Mouse (Mus musculus) hindbrain, embryonic 10.5 days (tissue): ENCODE data around the gene Ntm. TPM values are rescaled to one million over a fixed set of nuclear protein-coding genes. Genes with fewer than 3 reads are reported as not detected.

Experiments
- DNase-seq: peaks from one replicate; pipeline ENCODE4 v3.0.0-alpha.2; 2017; ENCODE audit warnings: low spot score
- H3K27ac ChIP-seq: fragments of 300-500 bp; sonication (generic); 2 replicates; pipeline ENCODE4 v1.5.1; 2016; ENCODE audit warnings: mild to moderate bottlenecking, moderate library complexity
- H3K27me3 ChIP-seq: fragments of 300-500 bp; sonication (generic); 2 replicates; pipeline ENCODE4 v1.6.1; 2016; ENCODE audit warnings: mild to moderate bottlenecking; ENCODE audit not compliant: poor library complexity, insufficient read depth, severe bottlenecking
- H3K36me3 ChIP-seq: fragments of 300-500 bp; sonication (generic); 2 replicates; pipeline ENCODE4 v1.6.1; 2016; ENCODE audit warnings: mild to moderate bottlenecking, moderate library complexity
- H3K4me1 ChIP-seq: fragments of 300-500 bp; sonication (generic); replicated peaks from 2 replicates; pipeline ENCODE4 v1.6.1; 2016; ENCODE audit warnings: mild to moderate bottlenecking
- H3K4me3 ChIP-seq: fragments of 300-500 bp; sonication (generic); 2 replicates; pipeline ENCODE4 v1.5.1; 2016; ENCODE audit warnings: mild to moderate bottlenecking, moderate library complexity
- H3K9me3 ChIP-seq: fragments of 300-500 bp; sonication (generic); 2 replicates; pipeline ENCODE4 v1.6.1; 2016; ENCODE audit warnings: mild to moderate bottlenecking, moderate library complexity
- WGBS: fragments of 180-500 bp; shearing (Covaris S2); methylation state at CpG from one replicate; pipeline ENCODE4 v1.1.7; 2016; 5-methylcytosine and 5-hydroxymethylcytosine counted together
- polyA plus RNA-seq: library from polyadenylated mRNA; unstranded; fragments of >200 nt; fragmentation: Nextera tagmentation; extraction: Ambion mirVana; gene quantifications from 2 replicates; pipeline ENCODE4 v1.2.1, GENCODE M21; 2016

The Ntm gene
- polyA plus RNA-seq, 1 experiment from 2014 or later = 12.1 TPM

- Histone ChIP-seq H3K27me3 (no peaks in the 10 kb centered on the region), H3K27ac (no peak overlapping the region), H3K4me3 (no peak overlapping the region), H3K4me1 (peaks cover 8% of the 10 kb centered on the region; the same call in 1 of the 2 replicates), H3K9me3 (no peaks in the 10 kb centered on the region), H3K36me3 (no peaks in the 10 kb centered on the region)
- DNase-seq = no peak
- 7% methylated on average over 2 of the region's 2 CpGs for WGBS
Measured at GRCm38 (mm10) chr9:29306961-29307360, 656.0 kb downstream of the Ntm start.

DNA sequence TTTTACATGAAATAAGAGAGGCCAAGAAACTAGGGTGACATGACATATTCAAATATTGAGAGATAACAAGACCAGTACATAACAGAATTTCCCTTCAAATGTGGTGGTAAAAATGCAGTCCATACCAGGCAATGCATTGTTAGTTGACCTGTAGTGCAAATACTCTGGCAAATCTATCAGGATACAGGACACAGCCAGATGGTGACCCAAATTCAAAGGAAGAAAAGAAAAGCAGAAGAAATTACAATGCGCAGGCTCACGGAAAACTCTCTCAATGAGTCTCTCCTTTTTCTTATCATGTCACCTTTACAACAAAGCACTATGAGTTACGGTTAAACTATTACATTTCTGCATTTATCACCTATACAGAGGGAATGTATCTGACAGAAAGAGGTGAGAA, 664.6 kb downstream of the Ntm start:
- Histone ChIP-seq H3K4me1 (no peaks in the 10 kb centered on the region), H3K9me3 (no peaks in the 10 kb centered on the region), H3K36me3 (no peaks in the 10 kb centered on the region), H3K4me3 (no peak overlapping the region), H3K27me3 (no peaks in the 10 kb centered on the region), H3K27ac (no peak overlapping the region)
- 89% methylated on average over 3 of the region's 3 CpGs for WGBS
- no peak for DNase-seq

- DNase-seq = no peak
- no peak overlapping the region for H3K27ac ChIP-seq
- no peak overlapping the region for H3K4me3 ChIP-seq
- H3K9me3 ChIP-seq = no peaks in the 10 kb centered on the region
- no peaks in the 10 kb centered on the region for H3K27me3 ChIP-seq
- H3K36me3 ChIP-seq = no peaks in the 10 kb centered on the region
- no peaks in the 10 kb centered on the region for H3K4me1 ChIP-seq
- 92% methylated on average over 3 of the region's 3 CpGs for WGBS
Measured at GRCm38 (mm10) chr9:29296752-29297151, 666.2 kb downstream of the Ntm start.

DNA sequence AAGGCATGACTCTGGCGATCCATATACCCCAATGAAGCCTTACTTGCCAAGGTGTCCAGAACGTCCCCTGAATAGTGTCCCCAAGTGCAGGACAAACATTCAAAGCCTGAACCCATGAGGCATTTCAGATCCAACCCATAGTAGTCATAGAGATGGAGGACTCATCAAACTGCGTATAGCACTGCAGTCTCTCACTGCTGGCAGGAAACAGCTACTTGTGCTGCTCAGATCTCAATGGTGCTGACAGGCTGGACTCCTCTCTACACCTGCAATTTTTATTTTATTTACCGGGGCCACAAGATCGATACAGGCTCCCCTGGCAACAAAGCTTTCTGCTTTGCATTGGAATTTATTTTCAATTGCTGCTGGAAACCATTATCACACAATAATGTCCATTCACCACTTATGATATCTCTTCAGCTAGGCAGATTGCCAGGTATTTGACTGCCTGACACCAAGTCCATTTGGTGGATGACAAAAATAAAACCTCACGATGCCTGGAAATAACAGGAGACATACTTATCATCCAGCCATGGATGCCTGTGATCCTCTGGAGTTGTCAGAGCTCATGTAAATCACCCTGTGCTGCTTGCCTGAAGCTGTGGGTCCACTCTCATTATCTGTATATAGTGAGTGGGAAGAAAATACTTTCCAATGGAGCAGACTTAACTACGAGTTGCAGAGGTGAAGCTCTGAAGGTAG, 674.8 kb downstream of the Ntm start:
- no peak for DNase-seq
- no peak overlapping the region for H3K27ac ChIP-seq
- no peak overlapping the region for H3K4me3 ChIP-seq
- no peaks in the 10 kb centered on the region for H3K9me3 ChIP-seq
- H3K27me3 ChIP-seq = no peaks in the 10 kb centered on the region
- 89% methylated on average over 7 of the region's 7 CpGs for WGBS
- H3K36me3 ChIP-seq = no peaks in the 10 kb centered on the region
- H3K4me1 ChIP-seq = no peaks in the 10 kb centered on the region

- H3K4me1 ChIP-seq = no peaks in the 10 kb centered on the region
- no peaks in the 10 kb centered on the region for H3K27me3 ChIP-seq
- no peak for DNase-seq
- H3K4me3 ChIP-seq = no peak overlapping the region
- no peaks in the 10 kb centered on the region for H3K9me3 ChIP-seq
- H3K27ac ChIP-seq = no peak overlapping the region
- H3K36me3 ChIP-seq = no peaks in the 10 kb centered on the region
Measured at GRCm38 (mm10) chr9:29285144-29285543, 677.8 kb downstream of the Ntm start.

DNA sequence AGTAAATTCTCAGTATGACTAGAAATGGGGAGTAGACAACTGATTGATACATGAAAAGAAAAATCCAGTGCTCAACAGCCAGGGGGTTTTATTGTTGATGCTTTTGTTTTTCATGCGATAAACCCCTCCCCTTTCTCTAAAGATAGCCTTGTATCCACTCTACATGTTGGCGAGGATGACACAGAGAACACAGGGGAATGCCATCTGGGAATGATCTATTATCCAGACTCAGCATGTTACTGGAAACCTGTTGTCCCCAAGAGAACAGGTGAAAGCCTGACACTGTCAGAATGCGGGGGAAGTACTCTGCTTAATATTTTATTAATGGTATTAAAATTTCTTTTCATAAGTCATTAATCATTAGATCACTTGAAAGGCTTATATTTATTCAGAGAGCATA, 690.1 kb downstream of the Ntm start:
- no peak overlapping the region for H3K27ac ChIP-seq
- no peak overlapping the region for H3K4me3 ChIP-seq
- DNase-seq = no peak
- no peaks in the 10 kb centered on the region for H3K9me3 ChIP-seq
- WGBS = 82% methylated on average over 3 of the region's 3 CpGs
- H3K27me3 ChIP-seq = no peaks in the 10 kb centered on the region
- H3K4me1 ChIP-seq = peaks cover 8% of the 10 kb centered on the region; the same call in 1 of the 2 replicates
- no peaks in the 10 kb centered on the region for H3K36me3 ChIP-seq

GRCm38 (mm10) chr9:29269988-29270387, 693.0 kb downstream of the Ntm start:
- H3K27ac ChIP-seq = no peak overlapping the region
- DNase-seq = no peak
- peaks cover 23% of the 10 kb centered on the region for H3K4me1 ChIP-seq
- WGBS = 82% methylated on average over 6 of the region's 6 CpGs
- H3K36me3 ChIP-seq = no peaks in the 10 kb centered on the region
- no peaks in the 10 kb centered on the region for H3K27me3 ChIP-seq
- no peaks in the 10 kb centered on the region for H3K9me3 ChIP-seq
- no peak overlapping the region for H3K4me3 ChIP-seq

GRCm38 (mm10) chr9:29269277-29269646, 693.7 kb downstream of the Ntm start:
- no peak overlapping the region for H3K4me3 ChIP-seq
- 95% methylated on average over 2 of the region's 2 CpGs for whole genome bisulfite sequencing
- H3K36me3 ChIP-seq = no peaks in the 10 kb centered on the region
- DNase-seq = no peak
- no peaks in the 10 kb centered on the region for H3K27me3 ChIP-seq
- no peak overlapping the region for H3K27ac ChIP-seq
- H3K4me1 ChIP-seq = peaks cover 26% of the 10 kb centered on the region
- H3K9me3 ChIP-seq = no peaks in the 10 kb centered on the region

- Histone ChIP-seq H3K4me1 (peaks cover 26% of the 10 kb centered on the region), H3K27ac (no peak overlapping the region), H3K27me3 (no peaks in the 10 kb centered on the region), H3K36me3 (no peaks in the 10 kb centered on the region), H3K9me3 (no peaks in the 10 kb centered on the region), H3K4me3 (no peak overlapping the region)
- DNase-seq = no peak
- 77% methylated on average over 10 of the region's 10 CpGs for WGBS
Measured at GRCm38 (mm10) chr9:29268583-29269276, 694.2 kb downstream of the Ntm start.

GRCm38 (mm10) chr9:29267663-29268062, 695.3 kb downstream of the Ntm start:
- 56% methylated on average over 3 of the region's 3 CpGs for WGBS
- Histone ChIP-seq H3K9me3 (no peaks in the 10 kb centered on the region), H3K36me3 (no peaks in the 10 kb centered on the region), H3K4me3 (no peak overlapping the region), H3K27ac (no peak overlapping the region), H3K4me1 (peaks cover 26% of the 10 kb centered on the region), H3K27me3 (no peaks in the 10 kb centered on the region)
- DNase-seq = no peak

GRCm38 (mm10) chr9:29265177-29265576, 697.8 kb downstream of the Ntm start:
- DNase-seq = no peak
- Histone ChIP-seq H3K36me3 (no peaks in the 10 kb centered on the region), H3K27me3 (no peaks in the 10 kb centered on the region), H3K4me1 (peaks cover 26% of the 10 kb centered on the region), H3K9me3 (no peaks in the 10 kb centered on the region), H3K27ac (no peak overlapping the region), H3K4me3 (no peak overlapping the region)
- 44% methylated on average over 4 of the region's 4 CpGs for WGBS

DNA sequence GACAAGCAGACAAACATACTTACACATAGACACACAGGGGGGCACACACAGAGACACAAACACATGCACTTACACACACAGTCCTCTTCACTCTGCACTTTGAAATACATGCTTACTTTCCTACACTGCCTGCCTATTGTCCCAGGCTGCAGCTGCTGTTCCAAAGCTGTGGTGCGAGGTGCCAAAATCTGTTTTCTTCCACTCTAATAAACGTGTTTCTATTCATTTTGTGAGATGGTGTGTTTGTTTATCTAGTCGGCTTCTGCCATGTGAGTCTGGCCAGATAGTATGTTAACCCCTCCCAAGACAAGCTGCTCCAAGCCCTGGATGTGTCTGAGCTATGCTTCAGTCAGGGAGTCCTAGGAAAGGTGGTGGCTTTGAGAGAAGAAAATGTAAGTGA, 700.1 kb downstream of the Ntm start:
- Histone ChIP-seq H3K4me1 (peaks cover 18% of the 10 kb centered on the region), H3K9me3 (no peaks in the 10 kb centered on the region), H3K36me3 (no peaks in the 10 kb centered on the region), H3K4me3 (no peak overlapping the region), H3K27me3 (no peaks in the 10 kb centered on the region), H3K27ac (no peak overlapping the region)
- no peak for DNase-seq
- 69% methylated on average over 3 of the region's 3 CpGs for WGBS

DNA sequence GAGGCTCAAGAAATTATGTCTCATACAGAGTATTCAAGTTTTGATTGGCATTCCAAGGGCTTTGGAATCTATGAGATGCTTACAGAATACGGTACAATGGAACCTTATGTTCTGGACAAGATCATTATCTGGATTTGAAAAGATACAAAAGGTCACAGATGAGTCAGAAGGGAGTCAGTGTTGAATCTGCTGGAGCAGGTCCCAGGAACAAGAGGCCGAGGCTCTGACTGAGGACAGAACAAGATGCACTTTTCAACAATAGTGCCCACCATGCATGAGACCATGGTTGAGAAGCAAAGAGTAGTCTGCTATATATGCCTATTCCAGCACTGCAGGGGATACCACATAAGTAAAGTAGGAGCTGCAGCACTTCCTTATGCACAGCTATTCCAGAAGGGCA, 710.1 kb downstream of the Ntm start:
- no peak overlapping the region for H3K27ac ChIP-seq
- no peak overlapping the region for H3K4me3 ChIP-seq
- no peaks in the 10 kb centered on the region for H3K9me3 ChIP-seq
- H3K27me3 ChIP-seq = no peaks in the 10 kb centered on the region
- H3K36me3 ChIP-seq = no peaks in the 10 kb centered on the region
- no peaks in the 10 kb centered on the region for H3K4me1 ChIP-seq
- 76% methylated on average over 2 of the region's 2 CpGs for WGBS
- no peak for DNase-seq
